Mouse (Mus musculus): Measurements from ENCODE around the gene Kiss1r.
"Not testable (repeated sequence)": the region's sequence is repeated elsewhere in the genome, so short reads cannot be mapped to it uniquely, and the experiment has no call there.

The Kiss1r gene

DNA sequence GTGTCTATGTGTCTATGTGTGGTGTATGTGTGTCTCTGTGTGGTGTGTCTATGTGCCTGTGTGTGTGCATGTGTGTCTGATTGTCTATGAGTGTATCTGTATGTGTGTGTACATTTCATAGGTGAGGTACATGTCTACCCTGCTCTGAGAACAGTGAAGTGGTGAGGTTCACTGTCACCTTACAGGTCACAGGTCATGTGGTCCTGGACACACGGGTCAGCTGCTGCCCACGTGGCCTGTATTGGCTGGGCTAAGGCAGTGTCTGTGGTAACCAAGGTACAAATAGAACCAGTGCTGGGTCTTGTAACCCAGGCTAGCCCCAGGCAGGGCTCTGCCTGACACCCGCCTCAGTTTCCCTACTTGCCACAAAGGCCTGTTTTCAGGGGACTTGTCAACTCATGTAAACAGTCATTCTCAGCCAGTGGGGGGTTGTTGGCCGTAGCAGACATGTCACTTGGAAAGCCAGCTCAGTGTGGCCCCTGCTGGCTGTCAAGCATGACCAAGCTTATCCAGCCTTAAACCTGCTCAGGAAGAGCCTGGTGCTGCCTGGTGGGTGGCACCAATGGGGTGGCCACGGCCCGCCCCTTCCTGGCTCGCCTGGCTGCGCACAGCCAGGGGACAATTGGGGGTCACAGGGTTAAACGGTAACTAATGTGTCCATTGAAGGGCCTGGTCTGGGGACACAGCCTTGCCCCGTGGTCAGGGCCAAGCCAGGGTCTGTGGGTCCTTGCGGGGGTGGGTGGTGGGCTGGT lies 21.2 kb downstream of the Kiss1r start:
- DNase-seq (ENCODE audit: extremely low spot score, low spot score) = no peak

DNA sequence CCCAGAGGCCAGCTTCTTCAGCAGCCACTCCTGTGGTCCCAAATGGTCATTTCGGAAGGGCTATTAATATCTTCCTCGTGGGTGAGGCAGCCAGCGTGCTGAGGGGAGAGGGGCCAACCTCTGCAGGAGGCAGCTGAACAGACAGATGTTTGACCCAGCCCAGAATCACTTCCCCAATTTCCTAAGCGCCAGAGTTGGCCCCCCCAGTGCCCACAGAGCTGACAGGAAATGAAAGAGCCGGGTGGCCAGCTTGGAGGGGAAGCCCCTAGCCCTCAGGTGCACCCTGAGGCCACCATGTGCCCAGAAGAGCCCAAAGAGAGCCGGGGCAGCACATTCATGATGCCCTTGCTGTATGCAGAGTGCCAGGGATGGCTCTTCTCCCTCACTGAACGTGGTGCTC lies 24.0 kb downstream of the Kiss1r start:
- no peak for DNase-seq (ENCODE audit: extremely low spot score, low spot score)

DNA sequence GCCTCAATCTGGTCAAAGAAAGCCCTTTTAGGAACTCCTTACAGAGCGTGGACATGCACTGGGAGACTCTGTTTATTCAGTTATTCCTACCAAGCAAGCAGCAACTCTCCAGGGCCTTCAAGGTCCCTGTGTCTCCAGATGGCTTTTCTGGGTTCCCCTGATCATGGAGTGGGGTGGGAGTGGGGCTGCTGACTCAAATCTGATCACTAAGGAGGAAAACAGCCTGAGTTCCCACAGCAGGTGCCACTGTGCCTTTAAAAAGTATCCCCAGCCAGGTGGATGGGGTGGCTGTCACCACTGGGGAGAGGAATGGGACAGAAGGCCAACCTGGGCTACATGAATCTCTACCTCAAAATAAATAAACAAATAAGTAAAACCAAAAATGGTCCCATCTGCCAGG lies 26.2 kb downstream of the Kiss1r start:
- no peak for DNase-seq (ENCODE audit: extremely low spot score, low spot score)

DNA sequence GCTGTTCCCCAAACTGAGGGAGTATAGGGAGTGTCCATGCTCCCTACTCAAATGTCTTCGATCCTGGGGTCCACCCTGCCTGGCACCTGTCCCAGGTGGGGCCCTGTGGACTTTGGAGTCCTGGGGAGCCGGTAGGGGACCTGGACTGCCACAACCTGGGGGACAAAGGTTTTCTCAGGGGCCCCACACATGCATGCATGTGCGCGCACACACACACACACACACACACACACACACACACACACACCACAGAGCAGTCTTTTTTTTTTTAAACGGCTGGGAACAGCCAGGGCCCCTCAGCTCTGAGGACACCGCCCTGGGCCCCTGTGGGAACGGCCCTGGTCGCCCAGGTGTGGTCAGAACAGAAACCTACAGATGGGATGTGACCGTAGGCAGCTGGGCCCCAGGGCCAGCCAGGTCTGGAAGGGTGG lies 26.7 kb downstream of the Kiss1r start:
- no peak for DNase-seq (ENCODE audit: extremely low spot score, low spot score)

DNA sequence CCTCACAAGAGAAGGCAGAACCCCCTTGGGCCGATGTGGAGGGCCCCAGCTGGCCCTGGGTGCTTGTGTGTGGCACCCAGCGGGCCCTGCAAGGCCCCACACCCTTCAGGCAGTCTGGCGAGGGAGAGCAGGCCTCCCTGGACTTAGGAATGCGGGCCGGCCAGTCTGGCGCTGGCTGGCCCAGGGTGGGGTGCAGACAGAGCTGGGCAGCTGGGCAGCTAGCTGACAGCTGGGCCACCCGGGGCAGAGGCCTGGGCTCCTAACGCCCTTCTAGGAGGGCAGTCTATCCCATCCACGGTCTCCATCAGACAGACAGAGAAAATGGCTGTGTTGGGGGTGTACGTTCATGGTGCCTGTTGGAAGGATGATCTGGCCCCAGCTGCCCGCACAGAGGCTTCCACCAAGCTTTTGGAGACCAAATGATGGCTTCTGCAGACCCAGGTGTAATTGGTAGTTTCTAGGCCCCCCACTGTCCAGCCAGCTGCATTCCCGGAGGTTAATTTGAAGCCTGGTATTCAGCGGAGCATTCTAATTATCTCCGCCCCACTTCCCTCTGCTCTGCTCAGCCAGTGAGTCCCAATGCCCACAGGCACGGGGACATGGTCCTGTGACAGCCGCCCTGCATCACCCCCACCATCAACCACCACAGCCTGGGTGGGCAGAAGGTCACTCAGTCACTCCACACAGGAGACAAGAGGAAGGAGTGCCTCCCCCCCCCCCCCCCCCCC lies 28.9 kb downstream of the Kiss1r start:
- peak; percentile 60 for DNase-seq (ENCODE audit: extremely low spot score, low spot score)

DNA sequence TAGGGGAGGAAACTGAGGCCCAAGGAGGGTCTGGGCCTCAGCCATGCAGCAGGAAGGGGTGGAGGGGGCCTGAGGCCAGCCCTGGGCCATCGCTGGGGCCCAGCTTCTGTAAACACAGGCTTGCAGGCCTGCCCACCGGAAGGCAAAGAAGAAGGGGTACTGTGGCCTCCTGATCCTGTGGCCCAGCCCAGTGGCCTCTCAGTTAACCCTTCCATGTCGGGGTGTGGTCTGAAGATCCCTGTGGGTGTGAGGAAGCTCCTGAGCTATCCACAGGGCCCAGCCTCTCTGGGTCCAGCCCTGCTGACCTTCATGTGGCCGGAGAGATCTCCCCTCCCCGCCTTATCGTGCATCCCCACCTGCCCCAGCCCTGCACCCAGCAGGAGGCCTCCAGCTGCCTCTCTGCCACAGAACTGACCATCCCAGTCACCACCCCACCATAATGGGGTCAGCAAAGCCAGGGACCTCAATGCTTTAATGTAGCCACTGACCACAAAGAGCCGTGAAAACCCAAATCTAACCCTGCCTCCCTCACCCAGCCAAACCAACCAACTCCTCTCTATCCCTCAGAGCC lies 30.1 kb downstream of the Kiss1r start:
- no peak for DNase-seq (ENCODE audit: extremely low spot score, low spot score)

DNA sequence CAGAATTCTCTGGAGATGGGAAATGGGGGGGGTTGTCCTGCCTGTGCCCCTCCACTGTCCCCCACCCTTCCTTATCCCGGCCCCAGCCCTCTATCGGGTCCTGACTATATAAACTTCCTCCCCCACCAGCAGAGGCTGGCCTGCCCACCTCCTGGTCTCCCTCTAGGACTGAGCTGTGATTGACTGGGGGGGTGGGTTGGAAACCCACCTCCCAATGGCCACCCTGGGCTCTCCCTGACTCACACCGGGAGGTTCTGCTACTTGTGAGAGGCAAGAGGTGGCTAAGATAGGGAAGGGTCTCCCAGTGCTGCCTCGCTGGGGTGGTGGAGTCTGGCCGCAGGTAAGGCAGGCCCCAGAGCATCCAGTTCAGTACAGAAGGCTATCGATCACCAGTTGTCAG lies 30.7 kb downstream of the Kiss1r start:
- no peak for DNase-seq (ENCODE audit: extremely low spot score, low spot score)

DNA sequence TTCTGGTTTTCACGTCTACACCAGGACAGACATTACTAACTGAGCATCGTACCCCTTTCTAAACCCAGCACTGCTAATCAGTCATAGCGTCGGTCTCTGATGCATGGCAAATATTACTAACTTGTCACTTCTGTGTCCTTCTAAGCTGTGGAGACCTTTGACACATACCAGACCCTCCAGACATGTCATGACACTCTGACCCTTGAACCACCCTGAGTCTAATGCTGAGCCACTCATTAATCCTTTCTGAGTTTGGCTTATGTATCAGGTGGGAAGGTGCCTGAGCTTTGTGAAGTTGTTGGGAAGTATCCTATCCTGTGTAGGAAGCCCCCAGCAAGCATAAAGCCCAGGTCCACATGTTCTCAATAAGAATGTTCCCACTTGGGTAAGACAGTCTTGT lies 33.1 kb downstream of the Kiss1r start:
- no peak for DNase-seq (ENCODE audit: extremely low spot score, low spot score)

DNA sequence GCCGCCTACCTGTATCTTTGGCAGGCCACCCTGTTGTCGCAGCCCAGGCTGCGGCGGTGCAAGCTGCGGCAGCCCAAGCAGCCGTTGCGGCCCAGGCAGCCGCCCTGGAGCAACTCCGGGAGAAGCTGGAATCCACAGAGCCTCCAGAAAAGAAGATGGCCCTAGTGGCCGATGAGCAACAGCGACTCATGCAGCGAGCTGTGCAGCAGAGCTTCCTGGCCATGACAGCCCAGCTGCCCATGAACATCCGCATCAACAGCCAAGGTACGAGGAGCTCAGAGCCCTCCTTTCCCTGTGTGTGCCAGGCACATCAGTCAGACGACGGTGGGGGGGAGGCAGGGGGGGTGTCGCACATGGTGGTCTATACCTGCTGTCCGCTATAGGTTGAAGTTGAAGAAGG lies 33.9 kb downstream of the Kiss1r start:
- DNase-seq (ENCODE audit: extremely low spot score, low spot score) = no peak

DNA sequence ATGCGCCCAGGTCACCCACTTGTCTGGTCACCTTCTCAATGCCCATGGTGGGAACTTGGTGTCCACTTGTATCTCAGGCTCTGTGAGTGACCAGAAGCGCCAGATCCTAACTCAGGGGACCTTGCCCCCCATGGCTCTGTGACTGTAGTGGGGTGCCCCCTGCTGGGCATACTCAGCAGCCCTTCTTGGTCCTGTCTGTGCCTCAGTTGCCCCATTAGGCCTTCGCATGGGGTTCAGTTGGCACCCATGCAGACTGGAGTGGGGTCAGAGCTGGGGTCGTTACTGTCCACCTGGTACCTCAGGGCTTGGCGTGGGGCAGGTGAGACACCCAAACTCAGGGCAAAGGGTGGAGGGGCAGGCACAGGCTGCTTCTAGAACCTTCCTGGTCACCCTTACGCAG lies 37.2 kb downstream of the Kiss1r start:
- DNase-seq (ENCODE audit: extremely low spot score, low spot score) = no peak

DNA sequence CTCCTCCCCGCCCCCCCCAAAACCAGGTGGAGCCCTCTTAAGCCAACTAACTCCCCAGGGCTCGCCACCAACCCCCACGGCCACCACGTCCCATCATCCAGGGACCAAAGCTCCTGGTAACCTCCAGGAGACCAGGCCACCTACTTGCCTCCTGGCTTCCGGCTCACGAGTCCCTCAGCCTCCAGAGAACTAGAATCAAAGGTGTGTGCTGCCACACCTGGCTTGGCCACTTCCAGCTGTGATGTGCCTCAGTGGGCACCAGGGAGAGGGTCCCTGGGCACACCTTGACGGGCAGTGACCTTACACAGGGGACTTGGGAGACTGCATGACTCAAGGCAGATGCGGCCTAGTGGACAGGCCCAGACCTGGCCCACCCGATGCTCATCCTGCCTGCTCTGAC lies 38.9 kb downstream of the Kiss1r start:
- no peak for DNase-seq (ENCODE audit: extremely low spot score, low spot score)

DNA sequence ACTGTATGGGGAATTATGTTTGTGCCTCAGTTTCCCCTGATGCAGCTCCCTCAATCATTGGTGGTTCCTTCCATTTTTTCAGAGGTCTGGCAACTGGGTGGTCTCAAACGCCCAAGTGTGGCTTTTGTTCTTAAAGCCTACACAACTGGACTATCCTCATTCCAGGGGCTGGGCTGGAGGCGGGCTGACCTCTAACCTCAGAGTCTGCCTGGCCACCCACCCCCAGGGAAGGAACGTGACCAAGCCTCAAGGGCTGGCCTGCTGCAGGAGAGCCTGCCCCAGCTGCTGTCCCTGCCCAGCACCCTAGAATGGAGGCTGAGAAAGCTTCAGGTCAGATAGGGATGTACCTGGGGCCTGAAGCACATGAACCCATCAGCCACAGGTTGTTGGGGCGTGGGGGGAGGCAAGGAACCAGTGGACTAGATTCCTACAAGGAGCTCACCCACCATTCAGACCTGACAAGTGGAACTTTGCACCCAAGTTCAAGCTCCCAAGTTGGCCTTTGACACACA lies 39.9 kb downstream of the Kiss1r start:
- no peak for DNase-seq (ENCODE audit: extremely low spot score, low spot score)

DNA sequence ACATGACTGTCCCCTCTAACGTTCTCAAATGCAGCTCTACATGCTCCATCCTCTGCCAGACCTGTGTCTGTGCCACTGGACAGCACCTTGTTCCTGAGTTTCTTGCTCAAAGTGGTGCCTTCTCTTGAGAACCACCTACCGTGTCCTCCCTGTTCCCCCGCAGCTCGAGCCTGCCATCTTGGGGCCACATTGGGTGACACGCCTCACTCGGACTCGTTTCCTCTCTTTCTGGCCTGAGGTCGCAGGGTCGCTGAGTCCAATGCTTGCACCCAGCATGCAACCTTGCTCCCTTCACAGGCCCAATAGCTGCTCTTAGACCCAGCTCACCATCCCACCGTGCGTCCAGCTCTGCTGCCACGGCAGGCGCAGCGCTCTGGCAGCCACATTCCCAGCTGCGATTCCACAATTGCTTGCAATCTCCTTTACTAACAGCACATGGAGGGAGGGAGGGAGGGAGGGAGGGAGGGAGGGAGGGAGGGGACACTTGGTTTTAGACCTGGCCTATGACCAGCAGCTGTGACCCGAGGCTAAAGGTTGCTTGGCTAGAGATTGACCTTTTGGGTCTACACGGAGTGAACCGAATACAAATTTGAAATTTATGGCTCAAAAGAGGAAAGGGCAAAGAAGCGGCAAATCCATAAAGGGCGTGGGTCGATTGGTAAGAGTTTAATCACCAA lies 41.5 kb downstream of the Kiss1r start:
- peak; percentile 85 for DNase-seq (ENCODE audit: extremely low spot score, low spot score)

DNA sequence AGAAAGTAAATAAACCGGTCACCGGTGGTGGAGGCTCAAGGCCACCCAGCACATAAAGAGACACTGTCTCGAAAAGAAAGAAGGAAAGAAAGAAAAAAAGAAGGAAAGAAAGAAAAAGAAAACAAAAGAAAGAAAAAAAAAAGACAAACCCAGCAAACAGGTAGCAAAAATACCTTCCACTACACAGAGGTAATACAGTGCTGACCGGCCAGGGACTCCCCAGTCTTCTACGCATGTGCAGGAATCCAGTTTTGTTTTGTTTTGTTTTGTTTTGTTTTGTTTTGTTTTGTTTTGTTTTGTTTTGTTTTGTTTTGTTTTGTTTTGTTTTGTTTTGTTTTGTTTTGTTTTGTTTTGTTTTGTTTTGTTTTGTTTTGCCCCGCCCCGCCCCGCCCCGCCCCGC lies 42.6 kb downstream of the Kiss1r start:
- DNase-seq (ENCODE audit: extremely low spot score, low spot score) = not testable (repeated sequence)

DNA sequence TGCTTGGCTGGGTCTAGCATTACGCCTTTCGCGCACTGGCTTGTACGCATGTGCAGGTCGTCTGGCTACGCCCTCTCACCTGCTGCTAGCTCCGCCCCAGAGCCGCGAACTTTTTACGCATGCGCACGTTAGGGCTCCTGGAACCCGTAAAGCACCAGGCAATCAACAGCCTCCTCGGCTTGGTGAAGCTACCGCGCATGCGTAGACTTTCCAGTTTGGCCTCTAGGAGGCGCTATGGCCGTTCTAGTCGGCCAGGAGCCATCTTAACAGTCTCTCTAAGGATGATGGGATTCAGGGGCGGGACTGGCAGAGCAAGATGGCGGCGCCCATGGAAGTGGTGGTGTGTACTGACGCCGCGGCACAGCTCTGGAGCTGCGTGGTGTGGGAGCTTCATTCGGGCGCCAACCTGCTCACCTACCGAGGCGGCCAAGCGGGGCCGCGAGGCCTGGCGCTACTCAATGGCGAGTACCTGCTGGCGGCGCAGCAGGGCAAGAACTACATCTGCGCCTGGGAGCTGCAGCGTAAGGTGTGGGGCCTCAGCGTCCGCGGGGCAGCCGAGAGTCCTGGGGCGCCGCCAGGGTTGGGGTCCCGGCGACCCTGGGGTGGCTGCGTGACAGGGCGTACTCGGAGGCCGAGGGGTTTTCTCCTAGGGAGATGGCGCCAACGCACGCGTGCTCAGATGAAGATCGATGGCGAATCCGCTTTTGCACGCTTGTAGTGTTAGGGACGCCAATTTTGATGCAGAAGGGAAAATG lies 43.3 kb downstream of the Kiss1r start, which contains the start of gene Wdr18:
TSS of gene Wdr18 (plus strand) at position 306 of the 755 bp plus-strand sequence.
- peak; percentile 100 for DNase-seq (ENCODE audit: extremely low spot score, low spot score)

DNA sequence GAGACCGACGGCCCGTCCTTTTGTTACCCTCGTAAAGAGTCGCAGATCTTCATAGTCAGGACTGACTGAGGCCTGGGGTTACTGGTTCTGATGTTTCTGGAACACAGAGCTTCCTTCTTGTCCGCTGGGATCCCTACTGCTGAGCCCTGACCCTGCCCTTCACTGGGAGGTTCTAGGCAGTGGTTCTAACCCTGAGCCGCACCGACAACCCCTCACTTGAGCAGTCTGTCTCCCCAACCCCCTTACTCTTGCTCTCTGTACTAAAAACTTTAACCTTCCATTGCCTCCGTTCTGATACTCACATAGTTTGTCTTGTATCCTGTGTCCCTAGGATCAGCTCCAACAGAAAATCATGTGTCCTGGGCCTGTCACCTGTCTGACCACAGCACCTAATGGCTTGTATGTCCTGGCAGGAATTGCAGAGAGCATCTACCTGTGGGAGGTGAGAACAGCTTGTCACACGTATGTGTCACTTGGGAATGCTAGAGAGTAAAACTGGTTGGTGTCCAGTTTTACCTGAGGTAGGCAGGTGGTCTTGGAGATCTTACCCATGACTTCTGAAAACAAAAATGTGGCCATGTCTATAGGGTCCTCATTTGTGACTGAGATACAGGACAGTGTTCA lies 44.0 kb downstream of the Kiss1r start:
- no peak for DNase-seq (ENCODE audit: extremely low spot score, low spot score)

DNA sequence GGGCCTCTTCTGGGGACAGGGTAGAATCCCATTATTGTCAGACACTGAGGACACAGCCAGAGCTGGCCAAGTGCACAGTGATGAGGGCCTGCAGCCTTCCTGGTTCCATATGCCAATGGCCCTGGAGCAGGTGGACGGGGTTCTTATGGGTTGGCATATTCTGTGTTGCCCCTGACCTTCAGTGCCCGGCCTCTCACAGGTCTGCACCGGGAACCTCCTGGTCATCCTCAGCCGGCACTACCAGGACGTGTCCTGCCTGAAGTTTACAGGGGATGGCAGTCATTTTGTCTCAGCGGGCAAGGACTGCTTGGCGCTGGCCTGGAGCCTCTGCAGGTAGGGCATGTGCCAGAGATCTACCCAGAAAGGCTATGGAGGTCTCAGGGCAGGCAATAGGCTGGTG lies 48.0 kb downstream of the Kiss1r start:
- DNase-seq (ENCODE audit: extremely low spot score, low spot score) = no peak

DNA sequence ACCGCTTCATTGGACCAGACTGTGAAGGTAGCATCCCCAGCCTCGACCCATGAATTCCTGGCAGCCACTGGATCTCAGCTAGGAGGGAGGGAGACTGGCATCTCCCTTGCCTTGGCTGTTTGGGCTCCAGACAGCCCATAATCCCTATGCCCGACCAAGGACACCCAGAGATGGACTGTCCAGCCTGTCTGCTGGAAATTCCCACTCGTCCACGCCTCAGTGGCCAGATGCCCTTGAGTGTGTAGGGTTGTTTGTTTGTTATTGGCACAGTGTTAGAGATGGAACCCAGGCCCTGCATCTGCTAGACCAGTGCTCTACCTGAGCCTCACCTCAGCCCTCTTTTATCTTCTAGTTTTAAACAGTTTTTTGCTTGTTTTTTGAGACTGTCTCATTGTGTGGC lies 48.6 kb downstream of the Kiss1r start:
- DNase-seq (ENCODE audit: extremely low spot score, low spot score) = no peak

DNA sequence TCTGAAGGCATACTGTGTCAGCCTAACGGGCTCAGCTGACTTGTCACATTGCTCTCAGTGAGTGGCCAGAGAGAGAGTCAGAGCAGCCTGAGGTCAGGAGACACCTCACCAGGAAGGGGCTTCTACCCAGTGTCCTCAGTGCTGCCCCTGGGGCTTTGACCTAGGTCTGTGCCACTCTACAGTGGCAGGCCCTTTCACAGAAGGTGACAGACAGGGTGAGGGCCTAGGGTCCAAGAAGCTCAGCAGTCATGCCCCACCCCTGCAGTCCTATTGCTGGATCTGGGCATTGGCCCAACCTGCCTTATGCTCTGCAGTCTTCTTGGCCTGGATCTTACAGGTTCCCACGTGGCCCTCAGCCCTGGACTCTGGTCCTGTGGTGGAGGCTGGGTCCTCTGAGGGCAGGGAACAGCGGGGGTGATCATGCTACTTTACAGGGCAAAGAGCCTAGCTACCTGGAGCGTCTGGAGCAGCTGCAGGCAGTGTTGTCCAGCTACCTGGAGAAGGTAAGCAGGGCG lies 50.2 kb downstream of the Kiss1r start:
- DNase-seq (ENCODE audit: extremely low spot score, low spot score) = no peak

DNA sequence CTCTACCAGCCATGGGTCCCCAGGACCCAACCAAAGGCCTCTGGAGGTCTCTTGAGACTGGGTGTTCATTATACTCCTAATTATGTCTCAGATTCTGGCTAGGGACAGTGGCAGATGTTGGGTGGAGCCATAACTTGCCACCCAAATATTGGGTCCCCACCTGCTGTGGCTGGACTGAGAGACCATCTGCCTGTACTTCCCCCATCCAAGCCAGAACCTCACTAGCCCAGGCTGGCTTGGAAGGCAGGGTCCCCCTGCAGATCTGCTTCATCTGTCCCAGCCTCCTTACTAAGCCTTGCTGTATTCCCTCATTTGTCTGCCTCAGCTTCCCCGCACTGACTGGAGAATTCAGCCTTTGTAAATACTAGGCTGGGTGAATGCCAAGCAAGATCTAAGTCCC lies 51.4 kb downstream of the Kiss1r start:
- DNase-seq (ENCODE audit: extremely low spot score, low spot score) = no peak
